8 mouse cellular contexts compared by ENCODE assay signal in the genomic region with DNA sequence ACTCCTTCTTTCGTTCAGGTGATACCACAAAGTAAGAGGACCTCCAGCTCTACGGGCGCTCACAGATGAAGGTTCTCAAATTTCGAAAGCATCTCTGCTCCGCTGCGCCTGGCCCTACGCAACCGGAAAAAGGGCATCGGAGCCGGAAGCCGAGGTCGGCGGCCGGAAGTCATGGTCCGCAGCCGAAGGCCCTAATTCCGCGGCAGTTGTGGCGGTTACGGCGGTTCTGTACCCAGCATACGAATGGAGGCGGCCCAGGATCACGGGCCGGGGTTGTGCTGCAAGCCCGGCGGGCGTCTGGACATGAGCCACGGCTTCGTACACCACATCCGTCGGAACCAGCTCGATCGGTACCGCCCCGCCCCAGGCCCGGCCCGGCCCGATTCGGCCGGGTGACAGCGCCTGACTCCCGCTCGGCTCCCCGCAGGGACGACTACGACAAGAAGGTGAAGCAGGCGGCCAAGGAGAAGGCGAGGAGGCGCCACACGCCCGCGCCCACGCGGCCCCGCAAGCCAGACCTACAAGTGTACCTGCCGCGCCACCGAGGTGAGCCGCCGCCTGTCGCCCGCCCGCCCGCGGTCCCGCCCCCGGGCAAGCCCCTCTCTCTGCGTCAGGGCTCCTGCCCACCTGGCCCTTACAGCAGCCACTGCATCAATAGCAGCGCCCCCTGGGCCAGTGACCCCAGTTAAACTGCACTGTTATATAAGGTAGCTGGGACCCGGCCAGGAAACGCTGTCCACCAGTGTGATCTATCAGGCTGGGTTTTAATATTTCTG. TPM values are rescaled to one million over a fixed set of nuclear protein-coding genes. Genes with fewer than 3 reads are reported as not detected.
DNase-seq lines count a peak whose midpoint lies in the region; ATAC-seq and TF ChIP-seq lines count a peak whose summit lies in the region.

0610030E20Rik (plus strand) TSS at position 152 of the 776 bp plus-strand sequence.

- peak within 1 kb of the TSS; percentile 73 for H3K4me2 ChIP-seq in heart, embryonic 14.5 days (ENCODE audit: low read length)
- H3K4me2 ChIP-seq in liver, embryonic 16.5 days (ENCODE audit: low read depth, low read length), result peak within 1 kb of the TSS; percentile 88
- H3K4me2 ChIP-seq in neural tube, embryonic 12.5 days (replicated peaks), result peak within 1 kb of the TSS; percentile 90

- ATAC-seq in CD4-positive, CD25-positive, alpha-beta regulatory T cell, adult 4 months, result peak; percentile 69
- ATAC-seq in erythroid progenitor cell, adult 5-6 weeks (replicated peaks; ENCODE audit: low FRiP score, poor library complexity, severe bottlenecking), result peak; percentile 60
- peak; percentile 69 for ATAC-seq in heart, embryonic 14.5 days (ENCODE audit: insufficient number of reproducible peaks, insufficient read depth, low FRiP score, low read depth)
- ATAC-seq in liver, embryonic 16.5 days (ENCODE audit: low read depth), result peak; percentile 70
- ATAC-seq in neural tube, embryonic 12.5 days (ENCODE audit: low FRiP score, low read depth), result peak; percentile 62

- under 1% methylated on average over 64 of the region's 72 CpGs for whole genome bisulfite sequencing in heart, embryonic 14.5 days
- WGBS in liver, embryonic 16.5 days (ENCODE audit: insufficient replicate concordance), result under 1% methylated on average over 72 of the region's 72 CpGs
- WGBS in neural tube, embryonic 12.5 days, result 1% methylated on average over 72 of the region's 72 CpGs

- peak; percentile 16; the same call in 1 of the 2 replicates for TF ChIP-seq POLR2A in brain, embryonic 14.5 days (IDR thresholded peaks at IDR 0.05; ENCODE audit: borderline replicate concordance, extremely low read depth, insufficient read depth, insufficient read length, poor library complexity, severe bottlenecking)

- peaks cover 35% of the 10 kb centered on the region for H3K36me3 ChIP-seq in heart, embryonic 14.5 days (ENCODE audit: control insufficient read depth, insufficient read depth, low read length)
- H3K36me3 ChIP-seq in liver, embryonic 16.5 days (ENCODE audit: control insufficient read depth, insufficient read depth), result peaks cover 9% of the 10 kb centered on the region
- H3K36me3 ChIP-seq in neural tube, embryonic 12.5 days, result peaks cover 31% of the 10 kb centered on the region

- peak; percentile 6; the same call in 1 of the 2 replicates for TF ChIP-seq CTCF in brain, embryonic 14.5 days (IDR thresholded peaks at IDR 0.05; ENCODE audit: borderline replicate concordance, extremely low read depth, insufficient read depth, insufficient read length)

- H3K27me3 ChIP-seq in heart, embryonic 14.5 days (ENCODE audit: control insufficient read depth, insufficient read depth, low read length), result no peaks in the 10 kb centered on the region
- H3K27me3 ChIP-seq in liver, embryonic 16.5 days (ENCODE audit: control insufficient read depth, insufficient read depth, low read depth, low read length), result no peaks in the 10 kb centered on the region
- H3K27me3 ChIP-seq in neural tube, embryonic 12.5 days (replicated peaks), result no peaks in the 10 kb centered on the region

- peak within 1 kb of the TSS; percentile 83 to 85 for H3K27ac ChIP-seq in heart, embryonic 14.5 days (replicated peaks in 1 of 2; ENCODE audit: control insufficient read depth in 1 of 2, insufficient read depth in 1 of 2, low read depth in 2 of 2, low read length in 2 of 2)
- peak within 1 kb of the TSS; percentile 94 for H3K27ac ChIP-seq in liver, embryonic 16.5 days (ENCODE audit: low read length)
- peak within 1 kb of the TSS; percentile 77 for H3K27ac ChIP-seq in neural tube, embryonic 12.5 days

- peak within 1 kb of the TSS; percentile 84 for H3K9ac ChIP-seq in heart, embryonic 14.5 days (ENCODE audit: low read length)
- peak within 1 kb of the TSS; percentile 94 for H3K9ac ChIP-seq in liver, embryonic 16.5 days (ENCODE audit: low read depth, low read length)
- H3K9ac ChIP-seq in neural tube, embryonic 12.5 days, result peak within 1 kb of the TSS; percentile 96

- peaks cover under 1 to 38% of the 10 kb centered on the region in 2 experiments; a peak in 3 of 4 replicates for H3K4me1 ChIP-seq in heart, embryonic 14.5 days (ENCODE audit: control insufficient read depth in 2 of 2, insufficient read depth in 2 of 2, low read length in 2 of 2)
- H3K4me1 ChIP-seq in liver, embryonic 16.5 days (ENCODE audit: control insufficient read depth, low read depth, low read length), result peaks cover 53% of the 10 kb centered on the region
- peaks cover 34% of the 10 kb centered on the region for H3K4me1 ChIP-seq in neural tube, embryonic 12.5 days

- peak; percentile 87 for DNase-seq in brain, embryonic 14.5 days (ENCODE audit: low read depth)
- peak; percentile 89 for DNase-seq in kidney, postnatal 10 days
- peak; percentile 80 for DNase-seq in testis, postnatal 10 days (ENCODE audit: low spot score)

- peak within 1 kb of the TSS; percentile 70 to 98 for H3K4me3 ChIP-seq in heart, embryonic 14.5 days (ENCODE audit: control insufficient read depth in 1 of 2, insufficient read depth in 1 of 2, low read depth in 1 of 2, low read length in 2 of 2)
- peak within 1 kb of the TSS; percentile 88 for H3K4me3 ChIP-seq in liver, embryonic 16.5 days (ENCODE audit: low read depth, low read length)
- peak within 1 kb of the TSS; percentile 95 for H3K4me3 ChIP-seq in neural tube, embryonic 12.5 days

- H3K9me3 ChIP-seq in heart, embryonic 14.5 days (ENCODE audit: control insufficient read depth, low read length), result no peaks in the 10 kb centered on the region
- no peaks in the 10 kb centered on the region for H3K9me3 ChIP-seq in liver, embryonic 16.5 days (replicated peaks; ENCODE audit: control insufficient read depth, low read length)
- no peaks in the 10 kb centered on the region for H3K9me3 ChIP-seq in neural tube, embryonic 12.5 days

RNA-seq across cellular contexts. Expression of gene 0610030E20Rik, which starts in this region (rescaled TPM):
- 10 to 100 TPM; 17.7 to 18.4 TPM for polyA plus RNA-seq in CD4-positive, CD25-positive, alpha-beta regulatory T cell, adult 4 months (2017; shearing (Covaris generic))
- polyA plus RNA-seq in brain, embryonic 14.5 days (2012; rRNA removed), result 20.8 and 26.5 TPM in 2 replicates
- 23.4 and 33.1 TPM in 2 replicates for total RNA-seq in erythroid progenitor cell, adult 5-6 weeks (2015; ENCODE audit: low replicate concordance)
- total RNA-seq in erythroid progenitor cell, adult 5-6 weeks (2017; ENCODE audit: low replicate concordance), result 21.6 and 29.3 TPM in 2 replicates
- 13.7 and 13.8 TPM in 2 replicates for polyA plus RNA-seq in heart, embryonic 14.5 days (2014; fragmentation: Nextera tagmentation; extraction: Ambion mirVana)
- polyA plus RNA-seq in liver, embryonic 16.5 days (2015; fragmentation: Nextera tagmentation; extraction: Ambion mirVana), result 11.8 and 14.1 TPM in 2 replicates
- 24.8 and 25.8 TPM in 2 replicates for polyA plus RNA-seq in neural tube, embryonic 12.5 days (2016; fragmentation: Nextera tagmentation; extraction: Ambion mirVana)

Comparison
In these comparisons a context has a peak if more than half of its experiments do, and no peak if none do; other contexts are left out.
1. Peak in every context shown above with its lines: DNase-seq, ATAC-seq, H3K4me3 ChIP-seq and H3K27ac ChIP-seq.